Mouse (Mus musculus) liver, adult 2 months (tissue): ENCODE data around the gene Sos2.

Experiments
- CTCF ChIP-seq: fragments of 200-500 bp; IDR thresholded peaks from 2 replicates; pipeline ENCODE4 v1.5.1; 2011; ENCODE audit warnings: low read depth, low read length, control low read depth
- POLR2A ChIP-seq: fragments of 200-500 bp; IDR thresholded peaks from 2 replicates; pipeline ENCODE4 v1.6.1; 2011; ENCODE audit warnings: low read length, control low read depth; ENCODE audit not compliant: insufficient read depth; ENCODE audit errors: extremely low read depth

GRCm38 (mm10) chr12:69579623-69580022 is 102.0 kb downstream of the Sos2 start:
- no peak for TF ChIP-seq POLR2A
- no peak for TF ChIP-seq CTCF
